Mouse (Mus musculus) spleen, embryonic (tissue): ENCODE data around the gene Fam214b.

Source experiments
- CTCF ChIA-PET: fragments of 350-600 bp; sonication (Branson Sonifier 250); formaldehyde crosslinking; loops from one replicate; lab custom pipeline; 2022; lab: Charles Lee

Fam214b gene

DNA sequence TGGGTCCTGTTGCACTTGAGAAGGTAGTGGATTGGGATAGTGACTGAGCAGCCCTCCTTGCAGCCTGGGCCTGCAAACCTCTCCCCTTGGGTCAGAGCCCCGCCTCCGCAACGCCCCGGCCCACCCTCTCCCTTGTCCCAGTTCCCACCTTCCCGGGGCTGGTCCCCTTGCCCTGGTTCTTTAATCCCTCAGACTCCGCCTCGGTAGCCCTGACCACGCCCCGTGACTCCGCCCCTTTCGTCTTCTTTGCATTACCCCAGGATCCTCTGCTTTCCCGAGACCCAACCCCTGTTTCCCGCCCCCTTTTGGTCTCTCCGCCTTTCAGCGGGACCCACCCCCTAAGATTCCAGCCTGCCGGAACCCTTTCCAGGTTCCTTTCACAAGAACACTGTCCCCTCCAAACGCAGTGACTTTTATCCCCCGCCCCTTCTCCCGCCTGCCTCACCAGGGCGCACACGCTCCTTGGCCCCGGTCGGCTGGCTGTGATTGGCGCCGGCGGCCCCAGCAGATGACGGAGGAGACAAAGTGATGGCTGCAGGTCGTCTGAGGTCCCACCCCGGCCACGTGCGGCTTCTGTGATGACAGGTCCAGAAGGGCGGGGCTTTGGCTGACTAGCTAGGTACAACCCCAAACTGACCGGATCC lies at the start of gene Fam214b:
Gene Fam214b, minus strand, starts transcription at position 562 of the 644 bp plus-strand sequence.
- CTCF ChIA-PET, result no interaction called here

DNA sequence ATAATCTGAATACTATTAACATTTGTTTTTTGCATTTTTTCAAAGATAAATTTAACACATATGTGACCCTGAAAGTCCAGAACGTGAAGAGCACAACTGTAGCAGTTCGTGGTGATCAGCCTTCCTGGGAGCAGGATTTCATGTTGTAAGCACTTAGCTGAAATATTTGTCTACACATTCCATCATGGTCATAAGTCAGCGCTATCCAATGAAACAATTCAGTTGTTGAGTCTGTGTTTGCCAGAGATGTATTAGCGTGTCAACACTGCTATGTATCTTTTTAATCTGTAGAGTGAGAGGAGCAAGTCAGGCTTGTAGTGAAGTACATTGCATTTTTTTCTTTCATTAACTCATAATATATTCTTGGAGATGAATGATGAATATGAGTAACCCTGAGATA lies 45.2 kb upstream of the Fam214b start:
- CTCF ChIA-PET, result no interaction called here

DNA sequence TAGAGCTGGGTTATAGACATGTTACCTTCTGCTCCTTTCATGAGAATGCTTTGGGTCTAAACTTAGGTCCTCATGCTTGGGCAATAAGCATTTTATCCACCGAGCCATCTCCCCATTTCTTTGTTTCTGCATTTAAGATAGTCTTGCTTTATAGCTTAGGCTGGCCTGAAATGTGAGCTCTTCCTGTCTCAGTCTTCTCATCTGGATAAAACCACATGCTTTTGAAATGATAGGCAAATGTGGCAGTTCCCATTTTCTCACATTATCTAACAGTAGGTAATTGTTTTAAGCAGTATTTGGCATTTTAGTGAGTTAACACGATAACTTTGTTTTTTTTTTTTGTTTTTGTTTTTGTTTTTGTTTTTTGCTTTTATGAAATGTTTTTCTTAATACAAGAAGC lies 43.9 kb upstream of the Fam214b start:
- CTCF ChIA-PET, result interaction anchor here (0.7 kb wide), 1 partner anchor 333 kb away, joined by 4 read pairs; no protein-coding TSS in a partner anchor

DNA sequence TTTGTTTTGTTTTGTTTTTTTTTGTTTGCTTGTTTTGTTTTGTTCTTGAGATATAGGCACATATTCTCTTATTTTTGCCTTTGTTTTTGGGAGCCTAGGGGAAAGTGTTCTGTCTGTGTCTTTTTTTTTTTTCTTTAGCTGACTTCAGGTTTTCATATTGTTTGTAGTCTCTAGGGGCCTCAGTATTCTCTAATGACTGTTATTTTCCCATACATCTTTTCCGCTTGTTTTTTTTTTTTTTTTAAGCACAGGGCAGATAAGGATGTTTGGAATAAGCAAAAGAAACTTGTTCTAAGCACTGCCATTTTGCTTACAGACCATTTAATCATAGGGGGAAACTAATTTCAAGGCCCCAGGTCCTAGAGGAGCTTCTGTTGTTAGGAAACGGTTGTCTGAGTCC lies 36.4 kb upstream of the Fam214b start:
- CTCF ChIA-PET, result interaction anchor here (0.6 kb wide), 1 partner anchor 742 kb away, joined by 5 read pairs; no protein-coding TSS in a partner anchor

DNA sequence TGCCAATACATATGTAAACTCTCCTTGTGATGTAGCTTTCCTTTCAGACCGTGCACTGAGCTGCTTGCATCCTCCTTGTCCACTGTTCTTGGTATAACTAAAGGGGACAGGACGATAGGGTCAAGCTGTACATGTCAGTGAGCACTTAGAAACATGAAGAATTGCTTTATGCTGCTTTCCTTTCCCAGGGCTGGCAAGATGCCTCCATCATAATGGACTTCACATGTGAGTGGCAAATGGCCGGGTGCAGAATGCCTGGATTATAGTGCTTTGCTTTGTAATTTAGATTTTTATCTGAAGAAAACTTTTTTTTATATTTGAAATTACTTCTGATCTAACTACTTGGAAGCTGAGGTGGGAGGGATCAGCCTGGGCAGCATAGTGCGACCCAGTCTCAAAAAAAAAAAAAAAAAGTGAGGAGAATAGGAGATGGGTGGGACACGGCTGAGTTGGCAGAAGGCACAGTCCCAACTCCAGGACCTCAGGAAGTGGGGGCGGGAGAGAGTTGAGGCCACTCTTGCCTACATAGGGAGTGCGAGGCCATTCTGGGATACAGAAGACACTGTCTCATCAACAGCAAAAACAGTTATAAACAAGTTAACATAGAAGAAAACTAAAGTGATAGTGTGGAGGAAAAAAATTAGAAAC lies 32.2 kb upstream of the Fam214b start:
- CTCF ChIA-PET, result no interaction called here

DNA sequence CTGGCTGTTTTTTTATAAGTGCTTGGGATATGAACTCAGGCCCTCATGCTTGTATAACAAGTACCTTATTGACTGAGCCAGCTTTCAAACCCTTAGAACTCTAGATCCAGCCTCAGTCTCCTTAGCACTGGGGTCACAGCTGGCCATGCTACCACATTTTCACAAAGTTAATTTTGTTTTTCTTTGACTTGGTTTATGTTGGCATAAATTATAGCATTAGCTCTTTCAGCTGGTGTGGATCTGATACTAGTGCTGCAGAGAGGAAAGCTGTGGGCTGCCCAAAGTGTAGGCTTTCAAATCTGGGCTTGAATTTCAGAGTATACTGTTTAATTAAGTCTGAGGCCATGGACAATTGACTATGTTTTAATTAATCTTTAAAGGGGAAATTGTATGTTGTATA lies 28.9 kb upstream of the Fam214b start:
- CTCF ChIA-PET, result interaction anchor here (0.6 kb wide), 1 partner anchor 196 kb away, joined by 5 read pairs; no protein-coding TSS in a partner anchor

DNA sequence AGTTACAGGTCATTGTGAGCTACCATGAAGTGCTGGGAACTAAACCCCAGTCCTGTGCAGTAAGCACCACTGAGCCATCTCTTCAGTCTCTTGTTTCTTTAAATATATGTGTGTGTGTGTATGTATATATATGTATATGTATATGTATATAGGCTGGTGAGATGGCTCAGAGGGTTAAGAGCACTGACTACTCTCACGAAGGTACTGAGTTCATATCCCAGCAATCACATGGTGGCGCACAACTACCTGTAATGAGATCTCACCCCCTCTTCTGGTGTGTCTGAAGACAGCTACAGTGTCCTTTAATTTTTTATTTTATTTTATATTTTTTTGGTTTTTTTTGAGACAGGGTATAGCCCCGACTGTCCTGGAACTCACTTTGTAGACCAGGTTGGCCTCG lies 19.5 kb upstream of the Fam214b start:
- CTCF ChIA-PET, result no interaction called here

DNA sequence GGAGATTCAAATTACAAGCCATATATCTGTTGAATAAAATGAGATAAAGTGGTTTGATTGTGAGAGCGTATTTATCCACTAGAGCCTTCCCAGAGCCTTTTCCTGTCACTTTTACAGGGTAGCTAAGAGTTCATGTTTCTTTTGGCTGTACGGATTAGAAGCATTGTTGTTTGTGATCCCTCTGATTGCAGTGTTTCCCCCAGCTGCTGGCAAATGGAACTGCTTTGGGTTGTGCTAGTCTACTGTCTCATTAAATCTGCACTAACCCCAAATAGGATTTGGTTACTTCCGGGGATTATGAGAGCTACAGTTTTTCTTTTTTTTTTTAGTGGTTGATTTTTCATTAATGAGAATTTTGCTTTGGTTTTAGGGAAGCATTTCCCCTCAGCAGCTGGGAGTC lies 14.3 kb upstream of the Fam214b start:
- CTCF ChIA-PET, result interaction anchor here (0.5 to 0.6 kb wide), 2 partner anchors 9 to 32 kb away, joined by 3 to 7 read pairs; no protein-coding TSS in a partner anchor

DNA sequence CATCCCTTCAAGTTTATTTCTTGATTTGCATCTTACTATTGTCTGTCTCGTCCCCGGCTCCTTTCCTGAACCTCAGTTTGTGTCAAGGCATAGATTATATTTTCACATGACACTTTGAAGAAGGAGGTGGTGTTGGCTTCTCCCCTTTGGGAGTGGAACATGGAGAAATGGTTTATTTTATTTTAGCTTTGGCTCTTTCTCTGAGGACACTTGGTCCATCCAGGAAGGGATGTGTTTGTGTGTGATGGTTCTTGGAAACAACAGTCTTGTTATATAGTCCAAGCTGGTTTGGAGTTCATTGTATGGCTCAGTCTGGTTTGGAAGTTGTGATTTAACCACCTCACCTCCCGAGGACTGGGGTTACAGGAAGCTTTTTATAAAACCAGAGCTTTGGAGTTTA lies 13.7 kb upstream of the Fam214b start:
- CTCF ChIA-PET, result interaction anchor here (0.5 to 0.7 kb wide), 2 partner anchors 33 to 98 kb away, joined by 3 to 7 read pairs; no protein-coding TSS in a partner anchor

DNA sequence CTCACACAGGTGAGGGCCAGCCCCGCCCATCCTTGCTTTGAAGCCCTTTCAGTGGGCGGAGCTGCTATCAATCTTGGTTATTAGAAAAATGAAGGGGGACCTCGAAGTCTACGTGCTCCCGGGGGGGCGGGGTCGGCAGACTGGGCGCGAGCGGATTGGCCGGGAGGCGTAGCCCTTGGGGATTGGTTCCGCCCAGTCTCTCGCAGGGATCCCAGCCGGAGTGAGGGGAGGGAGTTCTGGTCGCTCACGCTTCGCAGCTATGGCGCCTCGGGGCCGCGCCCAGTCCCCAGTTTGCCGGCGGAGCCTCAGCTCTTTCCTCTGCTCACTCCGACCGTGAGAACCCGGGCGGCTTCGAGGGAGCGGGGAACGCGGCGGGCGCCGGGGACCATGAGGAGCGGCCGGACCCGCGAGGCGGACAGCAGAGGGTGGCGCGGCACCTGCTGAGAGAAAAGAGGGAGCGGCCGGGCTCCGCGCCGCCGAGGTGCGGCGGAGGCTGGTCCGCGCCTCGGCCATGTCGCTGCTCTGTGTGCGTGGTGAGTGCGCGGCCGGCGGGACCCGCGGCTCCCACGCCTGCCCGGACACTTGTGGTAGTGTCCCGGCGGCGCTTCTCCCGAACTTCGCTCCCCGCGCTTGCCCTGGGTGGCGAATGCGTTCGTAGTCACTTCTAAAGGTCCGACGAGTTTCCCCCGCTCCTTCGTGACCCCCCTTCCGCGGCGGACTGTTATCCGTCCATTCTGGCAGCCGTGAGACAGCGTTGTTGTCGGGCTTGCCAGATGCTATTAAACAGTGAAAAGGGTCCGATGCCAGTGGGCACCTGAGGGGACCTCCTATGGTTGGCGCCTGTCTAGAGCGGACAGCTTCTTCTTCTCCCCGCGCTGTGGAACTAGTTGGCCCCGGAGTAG lies 13.0 kb upstream of the Fam214b start, which contains the start of gene Unc13b:
Gene Unc13b, plus strand, starts transcription at position 201 of the 902 bp plus-strand sequence.
- CTCF ChIA-PET, result interaction anchor here (0.7 kb wide), 1 partner anchor 97 kb away, joined by 3 read pairs; no protein-coding TSS in a partner anchor

DNA sequence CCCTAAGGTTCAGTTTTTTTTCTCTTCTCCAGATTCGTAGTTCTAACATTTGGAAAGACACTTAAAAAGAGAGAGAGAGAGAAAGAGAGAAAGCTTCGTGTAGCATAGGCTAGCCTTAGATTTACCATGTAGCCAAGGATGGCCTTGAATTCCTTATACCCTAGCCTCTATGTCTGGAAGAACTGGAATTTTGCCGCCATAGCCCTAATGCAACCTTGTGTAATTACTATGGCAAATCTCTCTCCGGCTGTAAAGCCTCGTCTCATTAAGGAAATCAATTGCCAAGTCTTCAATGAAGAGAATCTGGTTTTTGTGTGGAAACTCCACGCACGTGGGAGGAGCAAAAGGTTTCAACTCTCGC lies 12.4 kb upstream of the Fam214b start:
- CTCF ChIA-PET, result no interaction called here

DNA sequence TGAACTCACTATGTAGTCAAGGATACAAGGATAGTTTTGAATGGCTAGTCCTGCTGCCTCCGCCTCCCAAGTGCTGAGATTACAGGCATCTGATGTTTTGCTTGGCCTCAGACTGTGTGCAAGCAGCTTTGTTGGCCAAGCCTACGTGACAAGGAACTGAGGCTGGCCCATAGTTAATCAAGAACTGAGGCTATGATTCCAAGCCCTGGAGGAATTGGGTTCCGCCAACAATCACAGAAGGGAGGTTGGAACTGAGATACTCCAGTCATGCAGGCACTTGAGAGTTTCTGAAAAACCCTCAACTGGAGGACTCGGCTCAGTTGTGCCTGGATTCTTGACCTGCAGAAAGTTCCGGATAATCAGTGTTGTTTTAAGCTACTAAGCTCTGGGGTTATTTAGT lies 11.6 kb upstream of the Fam214b start:
- CTCF ChIA-PET, result no interaction called here

DNA sequence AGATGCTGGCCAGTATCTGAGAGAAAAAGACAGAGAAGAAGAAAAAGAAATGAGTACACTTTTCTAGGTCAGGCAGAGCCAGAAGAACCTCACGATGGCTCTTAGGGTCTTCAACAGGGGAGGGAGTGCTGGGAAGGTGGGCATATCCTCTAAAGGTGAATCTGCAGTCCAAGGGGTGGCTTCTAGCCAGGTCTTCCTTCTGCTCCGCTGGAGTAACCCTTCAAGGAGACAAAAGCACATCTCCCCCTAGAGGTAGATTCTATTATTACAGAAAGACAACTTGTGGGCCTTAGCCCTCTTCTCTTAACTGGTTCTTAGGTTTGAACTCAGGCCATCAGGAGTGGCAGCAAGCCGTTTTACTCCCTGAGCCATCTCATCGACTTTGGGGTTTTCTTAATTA lies 6.6 kb upstream of the Fam214b start:
- CTCF ChIA-PET, result no interaction called here

DNA sequence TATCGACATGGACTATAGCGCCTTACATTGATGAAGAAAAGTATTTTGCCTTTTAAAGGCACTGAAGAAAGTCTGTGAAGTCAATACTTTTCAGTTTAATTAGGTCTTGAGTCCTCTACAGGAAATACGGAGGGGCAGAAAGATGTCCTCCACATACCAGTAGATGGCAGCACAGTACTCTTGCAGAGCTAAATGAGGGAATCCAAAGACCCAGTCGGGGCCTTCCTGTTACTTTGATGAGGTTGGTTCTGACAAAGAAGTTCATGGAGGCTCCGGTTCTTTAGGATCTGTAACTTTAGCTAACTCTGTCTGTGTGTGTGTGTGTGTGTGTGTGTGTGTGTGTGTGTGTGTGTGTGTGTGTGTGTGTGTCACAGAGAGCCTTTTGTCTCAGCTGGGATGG lies 1.2 kb upstream of the Fam214b start:
- CTCF ChIA-PET, result interaction anchor here (0.6 to 1.0 kb wide), 4 partner anchors 9 to 392 kb away, joined by 3 to 5 read pairs (median 3); no protein-coding TSS in a partner anchor

DNA sequence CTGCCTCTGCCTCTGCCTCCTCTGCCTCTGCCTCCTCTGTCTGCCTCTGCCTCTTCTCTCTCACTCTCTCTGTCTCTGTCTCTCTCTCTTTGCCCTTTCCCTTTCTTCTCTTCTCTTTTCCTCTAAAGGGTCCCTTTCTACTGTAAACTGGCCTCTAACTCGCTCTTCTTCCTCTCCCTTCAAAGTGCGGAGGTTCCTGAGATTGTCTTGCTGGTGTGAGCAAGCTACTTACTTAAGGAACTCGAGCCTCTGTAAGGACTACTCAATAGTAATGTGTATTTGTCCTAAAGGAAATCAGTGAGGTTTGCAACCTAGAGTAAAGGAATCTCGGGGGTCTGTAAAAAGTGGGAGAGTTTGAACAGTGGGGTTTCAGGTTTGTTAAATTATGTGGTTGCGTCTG lies 587 bp upstream of the Fam214b start:
- CTCF ChIA-PET, result interaction anchor here (0.7 to 1.0 kb wide), 2 partner anchors 10 to 200 kb away, joined by 3 read pairs; no protein-coding TSS in a partner anchor

DNA sequence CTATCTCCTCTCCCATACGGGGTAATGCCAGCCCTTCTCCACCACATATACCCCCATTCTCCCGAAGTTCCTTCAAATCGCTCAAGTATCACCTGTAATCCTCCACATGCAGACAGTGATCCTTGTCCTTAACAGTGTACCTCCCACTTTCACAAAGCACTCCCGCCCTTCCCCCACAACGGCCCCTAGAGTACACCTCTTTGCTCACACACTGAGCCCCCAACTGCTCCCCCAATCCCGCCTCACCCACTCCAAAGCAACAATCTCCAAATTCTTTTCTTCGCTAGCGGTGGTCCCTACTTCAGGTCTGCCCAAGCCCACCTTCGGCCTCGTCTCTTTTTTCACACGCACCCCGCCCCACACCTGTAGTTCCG lies 748 bp downstream of the Fam214b start:
- CTCF ChIA-PET, result no interaction called here

DNA sequence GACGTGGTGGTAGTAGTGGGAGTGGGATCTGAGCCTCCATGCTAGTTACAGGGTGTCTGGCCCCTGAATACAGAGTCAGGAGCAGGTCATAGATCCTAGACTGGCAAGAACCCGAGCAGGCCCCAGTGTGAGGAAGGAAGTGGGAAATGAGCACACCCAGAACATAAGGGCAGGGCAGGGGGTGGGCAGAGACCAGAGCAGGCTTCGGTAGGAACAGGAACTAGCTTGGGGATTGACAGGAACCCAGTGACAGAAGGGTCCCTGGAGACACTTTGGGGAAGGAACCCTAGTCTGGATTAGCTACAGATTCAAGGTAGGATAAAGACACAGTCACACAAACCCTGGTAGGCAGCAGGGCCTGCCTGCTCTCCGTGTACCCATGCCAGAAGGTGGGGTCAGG lies 1.3 kb downstream of the Fam214b start:
- CTCF ChIA-PET, result no interaction called here

DNA sequence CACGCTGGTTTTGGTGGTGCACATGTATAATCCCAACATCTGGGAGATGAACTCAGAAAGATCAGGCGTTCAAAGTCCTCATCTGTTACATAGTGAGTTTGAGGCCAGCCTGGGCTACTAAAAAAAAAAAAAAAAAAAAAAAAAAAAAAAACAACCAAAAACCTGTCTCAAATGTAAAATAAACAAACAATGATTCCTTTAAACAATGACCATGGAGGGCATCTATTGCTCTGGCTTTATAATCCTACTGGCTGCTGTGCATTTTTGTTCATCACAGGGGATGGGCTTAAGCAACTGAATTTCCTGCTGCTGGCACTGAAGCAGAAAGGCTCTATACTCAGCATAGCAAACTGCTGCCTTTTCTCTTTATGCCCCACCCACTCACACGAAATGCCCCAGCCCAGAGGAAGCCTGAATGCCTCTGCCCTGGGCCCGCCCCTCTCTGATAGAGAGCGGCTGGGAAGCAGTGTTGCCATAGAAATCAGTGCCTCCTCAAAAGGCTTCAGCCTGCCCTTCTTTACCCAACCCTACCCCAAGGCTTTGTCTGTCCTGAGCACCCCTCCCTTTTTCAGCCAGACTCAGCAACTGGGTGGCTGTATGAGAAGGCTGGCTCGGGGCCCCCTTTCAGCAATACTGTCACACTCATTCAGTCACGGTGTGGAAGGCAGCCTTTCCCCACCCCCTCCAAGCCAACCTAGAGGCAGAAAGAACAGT lies 2.2 kb downstream of the Fam214b start:
- CTCF ChIA-PET, result no interaction called here

DNA sequence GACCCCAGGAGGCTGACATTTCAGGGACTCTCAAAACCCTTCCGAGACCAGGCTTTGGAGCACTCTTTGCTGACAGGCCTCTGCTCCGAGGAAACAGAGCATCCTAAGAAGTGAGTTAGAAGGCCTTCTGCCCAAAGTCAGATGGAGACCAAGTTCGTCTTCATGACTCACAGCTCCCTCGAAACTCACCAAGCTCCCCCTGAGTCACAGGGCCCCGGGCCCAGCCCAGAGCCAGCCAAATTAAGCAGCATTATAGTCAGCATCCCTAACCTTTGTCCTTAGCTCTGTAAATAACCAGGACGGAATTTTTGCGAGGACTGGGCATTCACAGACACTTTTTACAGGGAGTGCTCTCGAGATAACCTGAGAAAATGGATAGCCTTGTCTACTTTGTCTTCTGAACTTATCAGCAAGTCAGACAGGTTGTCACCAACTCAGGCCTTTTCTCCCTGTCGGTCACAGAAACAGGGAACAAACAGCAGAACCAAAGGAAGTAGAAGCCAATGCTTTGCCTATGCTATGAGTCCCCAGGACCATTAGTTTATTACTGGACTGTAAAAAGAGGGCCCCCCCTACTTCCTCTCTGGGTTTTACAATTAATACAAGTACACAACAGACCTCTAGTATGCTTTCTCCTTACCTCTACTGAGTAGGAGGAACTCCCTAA lies 5.0 kb downstream of the Fam214b start:
- CTCF ChIA-PET, result interaction anchor here (0.6 to 1.6 kb wide), 4 partner anchors 9 to 1654 kb away, joined by 3 to 8 read pairs (median 4); partner anchors contain the start of gene Stoml2

DNA sequence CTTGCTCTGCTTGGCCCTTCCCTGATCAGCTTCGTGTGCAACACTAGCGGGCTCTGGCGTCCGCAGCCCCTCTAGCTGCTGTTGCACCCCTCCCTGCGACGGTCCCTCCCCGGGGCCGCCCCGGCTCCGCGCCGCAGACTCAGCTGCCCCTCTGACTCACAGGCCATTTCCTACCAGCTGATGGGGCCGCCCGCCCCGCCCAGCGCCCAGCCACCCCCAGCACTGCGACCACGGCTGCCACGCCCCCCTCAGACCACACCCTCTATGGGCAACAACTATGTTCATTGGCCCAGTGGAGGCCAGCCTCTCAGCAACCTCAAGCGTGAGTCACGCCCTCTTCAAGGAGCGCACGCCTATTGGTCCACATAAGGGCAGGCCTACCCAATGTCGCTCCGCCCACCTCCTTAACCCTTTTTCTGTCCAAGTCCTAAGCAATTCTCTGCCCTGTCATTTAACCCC lies 5.9 kb downstream of the Fam214b start:
- CTCF ChIA-PET, result interaction anchor here (0.6 to 1.6 kb wide), 3 partner anchors 9 to 203 kb away, joined by 3 to 8 read pairs (median 7); partner anchors contain the start of gene Stoml2
